Mouse (Mus musculus) heart, postnatal 14 days (tissue): Measurements from ENCODE around the gene Sgo2a. TPM values are rescaled to one million over a fixed set of nuclear protein-coding genes. Genes with fewer than 3 reads are reported as not detected.
A peak's percentile ranks its signal among the peaks of the same experiment; 100 is the strongest.

Source experiments
- DNase-seq, 2 experiments: peaks; one replicate each; pipeline ENCODE4 v3.0.0; 2021 to 2022
- intact Hi-C: fragments of 180-260 bp; cut with DNase I; formaldehyde crosslinking; loops from one replicate; pipeline ENCODE4 v1.15.1; 2025
- total RNA-seq, 2 experiments: library from RNA; stranded (reverse); gene quantifications; 2 replicates each; pipeline ENCODE4 v1.2.3; 2021

Sgo2a gene
- total RNA-seq, 2 experiments from 2014 or later: 3.5 to 4.5 TPM

DNA sequence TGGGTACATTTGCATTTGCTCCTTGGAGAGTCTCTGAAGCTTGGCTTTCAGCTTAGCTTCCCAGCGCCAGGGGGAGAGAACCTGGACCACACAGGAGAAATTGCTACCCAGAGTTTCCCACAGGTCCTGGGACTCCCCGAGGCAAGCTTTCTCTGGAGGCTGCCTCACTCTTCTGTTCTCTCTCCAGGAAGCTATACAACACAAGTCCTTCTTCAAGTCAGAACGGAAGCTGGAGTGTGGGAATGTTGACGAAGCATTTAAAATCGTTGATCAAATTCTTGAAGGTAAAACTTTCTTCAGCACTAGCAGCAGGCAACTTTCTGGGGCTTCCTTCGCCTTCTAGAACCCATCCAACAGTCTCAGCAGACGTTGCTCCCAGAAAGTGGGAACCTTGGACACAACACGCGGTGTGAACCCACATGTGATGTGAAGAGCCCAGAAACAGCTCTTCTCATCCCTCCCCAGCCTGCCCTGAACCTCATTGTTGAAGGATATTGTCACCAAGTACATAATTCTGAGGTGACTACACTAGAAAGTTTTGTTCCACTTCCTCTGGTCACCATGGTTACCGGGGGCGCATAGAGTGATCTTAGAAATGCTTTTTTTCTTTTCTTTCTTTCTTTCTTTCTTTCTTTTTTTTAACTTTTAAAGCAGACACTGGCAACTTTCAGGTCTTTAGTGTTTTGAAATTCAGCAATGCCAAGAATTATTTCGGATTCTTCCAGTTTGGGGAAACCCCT, 77.4 kb downstream of the Sgo2a start:
- intact Hi-C loops: no loop called here
- peak in 1 of 2 experiments; percentile 7 for DNase-seq

DNA sequence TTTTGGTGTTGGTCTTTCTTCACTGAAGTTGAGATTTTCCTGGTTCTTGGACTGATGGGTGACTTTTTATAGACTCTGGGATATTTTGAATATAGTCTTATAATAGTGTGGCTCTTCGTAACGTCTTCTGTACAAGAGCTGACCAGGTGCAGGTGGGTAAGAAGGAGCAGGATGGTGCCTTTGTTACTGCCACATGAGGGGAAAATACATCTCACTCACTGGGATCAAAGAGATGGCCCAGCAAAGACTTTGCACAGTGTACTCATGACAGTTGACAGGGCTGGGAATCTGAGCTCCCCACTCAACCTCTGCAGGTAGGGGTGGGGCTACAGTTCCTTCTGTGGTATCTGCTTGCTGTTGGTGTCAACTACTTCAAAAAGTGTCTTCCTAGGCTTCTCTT, 78.5 kb downstream of the Sgo2a start:
- no peak for DNase-seq
- intact Hi-C loops: no loop called here

Other genes starting within 250 kb of the Sgo2a start
- 10 to 100 TPM; 12.5 to 16.2 TPM for gene Spats2l, start 221.8 kb upstream of the Sgo2a start, total RNA-seq
- 1 to 10 TPM; 6.4 to 7.2 TPM for gene Kctd18, start 23.0 kb downstream of the Sgo2a start, total RNA-seq
- gene Aox1, start 34.0 kb downstream of the Sgo2a start, total RNA-seq: 1 to 10 TPM; 3.9 to 6.5 TPM
- 1 to 10 TPM in 1 of 2 experiments, under 1 TPM in 1; 0.29 to 1.5 TPM for gene Aox3, start 117.2 kb downstream of the Sgo2a start, total RNA-seq
- not detected for gene Aox4, start 214.4 kb downstream of the Sgo2a start, total RNA-seq